Mouse (Mus musculus): ENCODE measurements around the gene 2310022A10Rik.
"Not testable (repeated sequence)": the region's sequence is repeated elsewhere in the genome, so short reads cannot be mapped to it uniquely, and the experiment has no call there.

2310022A10Rik gene

DNA sequence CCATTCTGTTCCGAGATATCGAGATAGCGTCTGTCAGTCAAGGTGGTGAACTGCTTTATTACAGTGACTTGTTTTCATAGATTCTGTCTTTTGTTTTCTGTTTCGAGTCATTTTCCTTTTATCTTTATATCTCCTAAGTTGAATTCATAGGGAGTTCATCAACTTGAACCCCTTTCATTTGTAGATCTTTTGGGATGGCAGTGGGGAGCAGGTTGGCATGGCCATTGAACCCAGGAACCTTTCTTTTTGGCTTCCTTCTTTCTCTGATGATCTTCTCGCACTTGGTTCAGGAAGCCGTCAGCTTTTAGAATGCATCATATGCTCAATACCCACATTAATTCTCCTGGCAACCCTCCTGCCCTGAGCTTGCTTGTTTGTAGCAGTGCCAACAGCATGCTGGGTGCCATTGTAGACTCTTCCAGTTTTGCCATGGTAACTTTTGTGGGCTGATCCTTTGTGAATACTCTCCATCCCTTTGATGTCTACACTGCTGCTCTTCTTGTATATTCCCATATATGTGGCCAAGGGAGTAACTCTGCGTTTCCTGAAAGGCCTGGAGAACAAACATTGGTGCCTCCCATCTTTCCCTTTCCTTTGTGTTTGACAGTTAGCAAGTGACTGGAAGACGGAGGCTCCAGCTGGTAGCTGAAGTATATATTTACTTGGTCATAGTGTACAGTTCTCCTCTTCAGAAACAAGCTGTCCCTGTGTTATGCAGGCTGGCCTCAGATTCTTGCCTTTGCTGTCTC lies 60.9 kb downstream of the 2310022A10Rik start:
- in situ Hi-C loops (cut with MboI): no loop called here

DNA sequence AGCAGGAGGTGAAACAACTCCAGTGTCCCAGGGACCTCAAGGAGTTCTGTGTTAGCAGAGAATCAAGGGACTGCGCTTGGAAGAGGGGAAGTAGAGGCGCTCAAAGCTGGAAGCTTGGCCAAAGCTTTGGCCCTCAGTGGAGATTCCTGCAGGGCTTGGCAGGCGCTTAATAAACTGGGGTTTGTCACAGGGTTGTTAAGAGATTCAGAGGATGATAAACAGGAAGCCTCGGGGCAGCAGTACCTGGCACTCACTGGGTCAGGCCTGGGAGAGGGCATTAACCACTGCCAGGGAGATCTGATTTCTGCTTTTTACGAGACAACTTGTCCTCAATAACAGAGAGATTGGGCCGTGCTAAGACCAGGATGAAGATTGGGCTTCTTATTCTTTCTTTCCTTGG lies 68.0 kb downstream of the 2310022A10Rik start:
- in situ Hi-C loops (cut with MboI): no loop called here

DNA sequence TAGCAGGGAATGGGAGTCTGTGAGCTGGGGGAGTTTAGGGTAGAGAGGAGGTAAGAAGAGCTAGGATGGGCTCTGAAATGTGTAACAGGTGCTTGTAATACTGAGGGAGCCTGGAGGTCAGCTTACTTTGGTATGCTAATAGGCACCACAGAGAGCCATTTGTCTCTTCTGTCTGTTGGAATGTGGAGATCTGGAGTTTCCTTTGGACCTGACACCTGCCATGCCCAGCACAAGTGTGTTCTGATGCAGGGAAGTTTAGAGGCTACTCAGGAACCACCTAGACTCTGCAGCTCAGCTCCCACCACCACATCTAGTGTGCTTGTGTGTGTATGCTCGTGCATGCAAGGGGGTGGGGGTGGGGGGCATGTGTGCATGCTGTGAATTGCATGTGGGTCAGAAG lies 69.2 kb downstream of the 2310022A10Rik start:
- in situ Hi-C loops (cut with MboI): no loop called here

DNA sequence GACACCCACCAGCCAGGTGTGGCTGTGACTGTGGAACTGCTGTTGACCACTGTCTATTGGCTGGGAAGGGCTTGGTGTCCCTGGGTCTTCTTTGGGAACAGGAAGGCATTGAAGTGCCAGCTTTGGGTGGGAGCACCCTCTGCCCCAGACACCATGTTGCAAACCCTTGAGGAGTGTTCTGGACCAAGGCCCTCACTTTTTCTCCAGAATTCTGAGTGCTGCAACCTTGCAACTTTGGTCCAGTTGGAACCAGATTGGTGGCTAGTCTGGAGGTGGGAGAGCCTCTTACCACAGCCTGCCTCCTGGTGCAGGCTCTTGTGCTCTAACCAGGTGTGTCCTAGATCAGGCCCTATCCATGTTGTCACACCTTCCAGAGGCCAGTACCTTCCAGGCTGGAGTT lies 71.9 kb downstream of the 2310022A10Rik start:
- in situ Hi-C loops (cut with MboI): no loop called here

DNA sequence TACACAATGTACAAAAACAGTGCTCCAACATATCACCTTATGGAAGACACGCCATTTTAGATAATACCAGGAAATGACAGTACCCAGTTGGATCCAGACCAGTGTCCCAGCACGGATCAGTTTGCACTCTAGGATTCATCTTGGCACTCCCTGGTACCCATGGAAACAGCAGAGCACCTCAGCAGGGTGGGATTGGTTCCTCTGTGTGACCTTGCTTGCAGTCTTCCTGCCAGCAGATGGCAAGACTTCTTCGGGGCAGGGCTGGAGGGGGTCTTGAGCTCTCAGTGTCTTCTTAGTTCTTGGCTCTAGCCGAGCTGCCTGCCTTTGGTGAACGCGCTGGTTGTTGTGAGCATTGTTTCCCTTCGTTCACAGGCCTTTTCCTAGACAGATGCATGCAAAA lies 74.7 kb downstream of the 2310022A10Rik start:
- in situ Hi-C loops (cut with MboI): no loop called here

DNA sequence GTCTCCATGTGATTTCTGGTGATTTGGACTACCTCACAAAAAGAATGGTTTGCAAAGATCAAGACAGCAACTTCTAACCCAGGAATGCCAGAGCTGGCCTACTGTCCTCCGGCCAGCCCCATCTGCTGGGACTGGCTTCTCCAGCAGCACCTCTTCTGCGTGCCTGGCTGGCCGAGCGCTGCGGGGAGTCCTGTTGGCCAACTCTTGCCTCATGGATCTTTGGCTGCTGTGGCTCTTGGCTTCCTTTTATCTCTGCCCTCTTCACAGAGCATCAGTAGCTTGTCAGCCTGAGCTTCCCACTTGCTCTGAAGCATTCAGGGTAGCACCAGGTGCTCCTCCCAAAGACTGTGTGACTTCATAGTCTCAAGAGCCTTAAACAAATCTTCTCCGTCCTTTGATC lies 75.2 kb downstream of the 2310022A10Rik start:
- in situ Hi-C loops (cut with MboI): no loop called here

DNA sequence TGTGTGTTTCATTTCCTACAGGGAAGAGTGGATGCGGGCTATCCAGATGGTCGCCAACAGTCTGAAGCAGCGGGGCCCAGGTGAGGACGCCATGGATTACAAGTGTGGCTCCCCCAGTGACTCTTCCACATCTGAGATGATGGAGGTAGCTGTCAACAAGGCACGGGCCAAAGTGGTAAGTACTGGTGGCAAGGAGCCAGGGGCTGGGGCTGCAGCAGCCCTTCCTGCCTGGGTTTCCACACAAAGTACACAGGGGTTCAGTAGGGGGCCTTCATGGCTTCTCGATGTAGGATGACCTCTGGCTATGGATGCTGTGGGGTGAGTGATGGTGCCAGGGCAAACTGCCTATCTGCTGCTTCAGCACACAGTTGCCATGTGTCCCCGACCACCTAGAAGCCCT lies 75.8 kb downstream of the 2310022A10Rik start:
- in situ Hi-C loops (cut with MboI): not testable (repeated sequence)

DNA sequence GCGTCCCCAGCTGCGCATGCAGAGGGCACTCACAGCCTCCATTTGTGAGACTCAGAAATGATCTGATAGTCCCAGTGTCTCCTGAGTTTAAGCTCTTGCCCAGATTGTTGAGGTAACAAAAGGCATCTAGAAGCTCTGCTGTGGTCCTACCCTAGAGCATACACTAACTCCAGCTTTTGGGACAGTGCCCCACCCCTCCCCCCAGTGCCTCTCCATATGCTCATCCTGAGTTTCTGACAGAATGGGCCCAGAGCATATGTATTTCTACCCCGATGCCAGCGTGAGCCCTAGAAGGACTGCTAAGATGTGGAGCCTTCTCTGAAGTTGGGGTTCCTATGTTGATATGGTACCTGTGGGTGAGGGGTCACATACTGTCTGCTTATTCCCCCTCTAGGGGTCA lies 78.4 kb downstream of the 2310022A10Rik start:
- in situ Hi-C loops (cut with MboI): no loop called here

All from mature B cell (primary cell).